Mouse (Mus musculus): Measurements from ENCODE around the gene Ccdc163.

Ccdc163 gene

DNA sequence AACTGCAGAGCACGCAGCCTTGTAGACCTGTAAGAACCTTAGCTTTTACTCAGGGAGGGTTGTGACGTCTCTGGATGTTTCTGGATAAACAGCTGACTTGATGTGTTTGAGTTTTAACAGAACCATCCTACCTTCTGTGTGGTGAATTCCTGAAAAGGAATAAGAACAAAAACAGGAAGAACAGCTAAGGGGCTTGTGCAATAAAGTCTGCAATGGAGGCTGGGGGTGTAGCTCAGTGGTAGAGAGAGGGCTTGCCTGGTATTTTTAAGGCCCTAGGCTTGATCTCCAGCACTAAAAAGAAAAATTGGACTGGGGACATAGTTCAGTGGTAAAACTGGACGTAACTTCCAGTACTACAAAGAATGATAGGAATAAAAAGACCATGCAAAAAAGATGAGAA, 68.8 kb downstream of the Ccdc163 start:
- DNase-seq (ENCODE audit: low read depth, low spot score): no peak

DNA sequence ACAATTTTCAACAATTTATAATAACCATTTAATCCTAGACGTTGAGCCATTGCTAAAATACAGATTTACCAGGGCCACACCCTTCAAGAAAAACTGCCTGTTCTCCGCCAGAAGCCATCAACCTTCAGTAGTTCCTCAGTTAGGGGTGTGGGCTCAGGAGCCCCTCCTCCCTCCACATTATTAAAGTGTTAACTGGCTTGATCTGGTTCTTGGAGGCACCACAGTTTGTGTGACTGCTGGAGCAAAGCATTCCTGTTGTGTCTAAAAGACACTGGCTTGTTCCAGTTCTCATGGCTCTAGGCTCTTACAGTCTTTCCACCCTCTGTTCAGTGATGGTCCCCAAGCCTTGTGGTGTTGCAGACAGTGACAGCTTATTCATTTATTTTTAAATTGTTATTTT, 72.2 kb downstream of the Ccdc163 start:
- DNase-seq (ENCODE audit: low read depth, low spot score): no peak

DNA sequence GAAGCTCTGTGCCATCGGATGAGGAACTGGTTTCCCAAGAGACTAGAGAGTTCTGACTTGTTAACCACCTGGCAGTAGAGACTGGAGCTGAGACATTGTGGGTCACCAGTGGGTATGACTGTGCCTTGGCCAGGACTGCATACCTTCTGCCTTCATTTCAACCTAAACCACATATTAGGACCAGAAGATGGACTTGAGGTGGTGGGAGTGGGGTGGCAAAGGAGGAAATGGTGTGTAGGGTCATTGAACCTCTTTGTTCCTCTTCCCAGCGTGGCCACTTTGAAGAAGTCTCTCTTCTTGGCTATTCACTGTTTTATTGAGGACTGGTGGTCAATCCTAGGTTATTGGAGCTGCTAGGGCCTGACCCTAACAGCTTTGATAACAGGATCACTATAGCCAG, 73.1 kb downstream of the Ccdc163 start:
- no peak for DNase-seq (ENCODE audit: low read depth, low spot score)

DNA sequence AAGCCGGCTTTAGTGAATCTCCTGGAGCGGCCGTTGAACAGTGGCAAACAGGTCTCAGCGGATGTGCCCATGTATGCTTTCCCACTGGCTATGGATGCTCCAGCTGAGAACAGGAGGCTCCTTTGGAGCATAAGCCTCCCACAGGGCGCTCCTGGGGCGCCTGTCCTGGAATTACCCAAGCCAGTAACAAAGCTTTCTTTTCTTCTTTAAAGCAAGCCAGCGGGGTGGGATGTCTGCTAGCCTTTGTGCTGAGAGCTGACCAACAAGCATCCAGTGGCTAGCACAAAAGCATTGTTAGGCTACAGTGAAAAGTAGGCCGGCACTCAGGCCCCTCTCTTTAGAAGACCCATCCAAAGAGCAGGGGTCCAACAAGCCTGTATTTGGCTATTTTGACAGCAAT, 73.9 kb downstream of the Ccdc163 start:
- DNase-seq (ENCODE audit: low read depth, low spot score): no peak

DNA sequence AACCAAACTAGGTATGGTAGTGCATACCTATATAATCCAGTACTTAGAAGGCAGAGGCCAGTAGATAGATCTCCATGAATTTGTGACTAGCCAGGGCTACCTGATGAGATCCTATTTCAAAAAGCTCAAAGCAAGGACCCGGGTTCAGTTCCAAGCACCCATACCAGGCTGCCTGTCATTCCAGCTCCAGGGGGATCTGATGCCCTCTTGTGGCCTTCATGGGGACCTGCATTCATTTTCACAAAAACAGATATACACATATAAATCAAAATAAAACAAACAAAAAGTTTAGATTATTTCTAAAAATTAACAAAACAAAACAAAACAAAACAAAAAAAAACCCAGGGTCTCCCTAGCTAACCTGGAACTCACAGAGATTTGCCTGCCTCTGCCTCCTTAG, 78.3 kb downstream of the Ccdc163 start:
- peak; percentile 14 for DNase-seq (ENCODE audit: low read depth, low spot score)

DNA sequence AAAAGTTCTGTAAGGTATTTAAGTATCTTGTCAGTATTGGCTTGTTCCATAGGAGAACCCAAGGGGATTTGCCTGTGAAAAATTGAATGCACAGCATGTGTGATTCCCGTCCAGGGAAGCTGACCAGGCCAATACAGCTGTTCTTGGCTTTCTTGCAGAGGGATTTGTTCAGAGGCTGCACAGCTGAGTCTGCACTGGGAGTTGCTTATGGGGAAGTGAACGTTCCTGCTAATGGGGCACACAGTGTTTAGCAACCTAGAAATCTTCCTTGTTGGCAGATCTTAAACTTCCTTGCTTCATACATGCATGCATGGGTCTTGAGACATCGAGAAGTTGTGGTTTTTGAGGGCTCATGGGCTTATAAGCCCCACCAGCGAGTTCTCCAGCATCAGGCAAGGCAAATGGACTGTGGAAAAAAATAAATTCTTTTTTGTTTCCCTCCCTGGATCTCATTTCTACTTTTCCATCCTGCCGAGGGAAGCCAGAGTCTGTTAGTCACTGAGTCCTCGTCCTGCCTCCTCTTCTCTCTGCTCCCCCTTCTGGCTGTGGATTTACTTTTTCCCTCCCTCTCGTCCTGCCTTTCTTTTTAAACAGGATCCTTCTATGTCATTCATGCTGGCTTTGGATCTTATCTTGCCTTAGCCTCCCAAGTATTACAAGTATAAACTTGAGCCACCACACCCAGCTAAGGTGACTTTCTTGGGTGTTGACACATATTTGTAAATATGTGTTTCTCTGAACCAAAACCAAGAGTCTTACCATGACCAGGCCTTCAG, 79.9 kb downstream of the Ccdc163 start:
- DNase-seq (ENCODE audit: low read depth, low spot score): peak; percentile 76

DNA sequence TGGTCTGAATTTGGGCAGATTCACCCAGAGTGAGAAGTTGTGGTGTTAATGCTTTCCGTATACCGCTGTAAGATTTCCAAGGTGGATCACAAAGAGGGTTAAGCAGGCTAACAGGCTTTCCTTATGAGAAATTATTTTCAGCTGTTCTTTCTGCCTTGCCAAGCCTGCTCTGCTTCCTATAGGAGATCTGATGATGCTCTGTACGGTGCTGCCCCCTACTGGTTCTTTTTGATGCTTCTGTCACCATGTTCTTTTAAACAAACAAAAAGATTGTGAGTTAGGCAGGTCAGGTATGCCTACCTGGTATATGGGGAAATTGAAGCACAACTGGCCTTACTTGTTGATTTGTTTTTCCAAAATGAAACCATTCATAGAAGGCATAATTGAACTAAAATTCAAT, 80.6 kb downstream of the Ccdc163 start:
- DNase-seq (ENCODE audit: low read depth, low spot score): peak; percentile 95

DNA sequence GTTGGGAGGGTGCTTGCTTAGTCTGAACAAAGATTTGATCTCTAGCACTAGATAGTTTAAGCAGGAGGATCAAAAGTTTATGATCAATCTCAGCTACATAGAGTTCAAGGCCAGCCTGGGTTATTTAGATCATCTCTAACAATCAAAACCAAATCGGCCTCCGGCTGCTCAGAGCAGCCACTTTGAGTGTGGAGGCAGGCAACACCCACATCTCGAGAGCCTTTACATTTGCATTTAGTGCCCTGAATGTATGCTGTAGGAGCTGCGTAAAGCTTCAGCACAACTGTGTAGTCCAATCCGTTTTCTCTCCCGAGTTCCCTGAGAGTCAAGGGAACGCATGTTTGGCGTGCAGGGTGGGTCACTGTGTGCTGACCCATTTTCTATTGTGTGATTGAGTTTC, 84.1 kb downstream of the Ccdc163 start:
- DNase-seq (ENCODE audit: low read depth, low spot score): no peak

DNA sequence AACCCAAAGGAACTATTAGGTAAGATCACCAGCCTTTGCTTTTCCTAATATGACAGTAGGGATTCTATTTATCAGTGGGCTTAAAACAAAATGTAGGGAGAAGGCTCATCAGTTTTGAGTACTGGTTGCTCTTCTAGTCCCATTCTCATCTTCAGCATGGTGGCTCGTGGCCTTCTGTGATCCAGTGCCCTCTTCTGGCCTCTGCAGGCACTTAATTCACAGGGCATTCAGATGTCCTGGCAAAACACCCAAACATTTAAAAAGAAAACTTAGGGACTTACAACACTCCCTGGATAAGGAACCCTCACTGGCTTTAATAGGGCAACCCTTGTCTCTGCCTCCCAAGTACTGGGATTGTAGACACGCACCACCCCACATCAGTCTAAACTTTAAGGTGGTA, 86.0 kb downstream of the Ccdc163 start:
- peak; percentile 36 for DNase-seq (ENCODE audit: low read depth, low spot score)

DNA sequence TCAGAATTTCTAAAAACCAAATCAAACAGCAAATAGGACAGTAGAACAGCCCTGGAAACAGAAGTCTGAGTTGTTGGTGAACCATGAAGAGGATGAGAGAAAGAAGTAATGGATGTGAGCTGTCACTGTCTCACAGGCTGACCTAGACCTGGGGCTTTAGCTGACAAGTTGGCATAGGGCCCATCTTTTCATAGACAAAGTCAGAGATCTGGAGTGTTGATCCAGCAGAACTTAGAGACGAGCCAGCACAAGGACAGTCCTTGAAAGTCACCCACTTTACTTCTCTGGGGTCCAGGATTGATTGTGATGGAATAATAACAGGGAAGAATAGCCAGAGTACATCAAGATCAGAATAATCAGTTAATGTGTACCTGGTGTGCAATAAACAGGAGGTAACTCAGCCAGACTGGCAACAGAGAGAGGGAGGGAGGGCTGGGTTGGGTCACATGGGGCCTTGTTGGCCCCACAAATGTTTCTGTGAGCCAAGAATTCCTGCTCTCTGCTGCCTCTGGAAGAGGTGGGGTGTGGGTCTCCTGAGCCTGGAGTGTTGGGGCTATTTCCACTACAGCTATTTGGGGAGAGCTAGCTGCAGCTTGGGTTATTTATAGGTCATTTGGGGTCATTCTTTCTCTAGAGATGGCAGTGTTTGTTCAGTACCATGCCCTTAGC, 88.3 kb downstream of the Ccdc163 start:
- no peak for DNase-seq (ENCODE audit: low read depth, low spot score)

DNA sequence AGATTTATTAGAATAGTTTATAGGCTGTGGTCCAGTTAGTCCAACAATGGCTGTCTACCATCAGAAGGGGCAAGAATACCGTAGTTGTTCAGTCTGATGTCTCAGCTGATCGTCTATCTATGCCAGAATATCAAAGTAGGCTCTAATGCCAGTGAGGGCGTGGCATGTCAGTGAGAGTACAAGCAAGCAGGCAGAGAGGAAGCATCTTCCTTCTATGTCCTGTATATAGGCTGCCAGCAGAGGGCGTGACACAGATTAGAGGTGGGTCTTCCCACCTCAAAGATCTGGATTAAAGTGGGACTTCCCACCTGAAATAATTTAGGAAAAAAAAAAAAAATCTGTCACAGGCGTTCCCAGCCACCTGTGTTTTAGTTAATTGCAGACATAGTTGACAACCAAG, 91.6 kb downstream of the Ccdc163 start:
- peak; percentile 51 for DNase-seq (ENCODE audit: low read depth, low spot score)

Data from 3T3-L1 (cell line).